Mouse (Mus musculus): ENCODE measurements around the gene Tnfrsf1b.

DNA sequence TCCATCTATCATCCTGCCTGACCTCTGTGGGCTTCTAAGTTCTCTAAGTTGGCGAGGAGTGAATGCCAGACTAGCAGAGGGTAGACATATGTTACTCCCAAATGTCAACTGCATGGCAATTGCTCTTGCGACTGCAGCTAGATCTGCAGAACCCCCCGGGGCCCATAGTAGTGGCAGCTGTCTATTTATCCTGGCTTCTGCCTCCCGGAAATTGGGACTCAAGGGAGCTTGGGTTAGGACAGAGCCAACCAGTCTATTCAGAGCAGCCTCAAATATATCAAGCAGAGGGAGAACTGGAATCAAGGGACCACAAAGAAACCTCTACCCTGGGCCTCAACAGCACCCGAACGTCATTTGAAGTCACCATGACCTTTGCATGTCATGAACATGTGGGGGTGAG is 29.6 kb downstream of the Tnfrsf1b start:
- TF ChIP-seq CEBPB (IDR thresholded peaks at IDR 0.05; ENCODE audit: insufficient read depth, poor library complexity, severe bottlenecking) (no peak), MYOD1 (IDR thresholded peaks at IDR 0.05; ENCODE audit: control insufficient read depth in 1 of 3, insufficient read length in 2 of 3, low read depth in 2 of 3) (no peak), POLR2A (IDR thresholded peaks at IDR 0.05; ENCODE audit: insufficient read length, low read depth) (no peak), MAX (IDR thresholded peaks at IDR 0.05; ENCODE audit: low read depth) (no peak), POLR2AphosphoS2 (IDR thresholded peaks at IDR 0.05; ENCODE audit: insufficient read length, low read depth) (no peak), E2F4 (IDR thresholded peaks at IDR 0.05; ENCODE audit: insufficient read depth) (no peak), USF1 (IDR thresholded peaks at IDR 0.05; ENCODE audit: low read depth) (no peak), MYOG (IDR thresholded peaks at IDR 0.05; ENCODE audit: control insufficient read depth in 1 of 3, insufficient read depth in 1 of 3, insufficient read length in 2 of 3, low read depth in 2 of 3) (no peak), SRF (IDR thresholded peaks at IDR 0.05; ENCODE audit: control insufficient read depth, insufficient read length, low read depth) (no peak), TCF12 (IDR thresholded peaks at IDR 0.05; ENCODE audit: insufficient read depth, poor library complexity, severe bottlenecking) (no peak), TCF3 (IDR thresholded peaks at IDR 0.05; ENCODE audit: insufficient read length, low read depth) (no peak), REST (IDR thresholded peaks at IDR 0.05; ENCODE audit: insufficient read depth, insufficient read length) (no peak)
